Mouse (Mus musculus) retina, postnatal 7 days (tissue): ENCODE results near the gene Pole4.
"Not testable (repeated sequence)": the region's sequence is repeated elsewhere in the genome, so short reads cannot be mapped to it uniquely, and the experiment has no call there.

Experiments used
- DNase-seq: peaks from one replicate; pipeline ENCODE4 v3.0.0-alpha.2; 2012; ENCODE audit warnings: low read depth, low spot score

Gene Pole4

GRCm38 (mm10) chr6:82715253-82715652, 10.1 kb upstream of the Pole4 start:
- no peak for DNase-seq

DNA sequence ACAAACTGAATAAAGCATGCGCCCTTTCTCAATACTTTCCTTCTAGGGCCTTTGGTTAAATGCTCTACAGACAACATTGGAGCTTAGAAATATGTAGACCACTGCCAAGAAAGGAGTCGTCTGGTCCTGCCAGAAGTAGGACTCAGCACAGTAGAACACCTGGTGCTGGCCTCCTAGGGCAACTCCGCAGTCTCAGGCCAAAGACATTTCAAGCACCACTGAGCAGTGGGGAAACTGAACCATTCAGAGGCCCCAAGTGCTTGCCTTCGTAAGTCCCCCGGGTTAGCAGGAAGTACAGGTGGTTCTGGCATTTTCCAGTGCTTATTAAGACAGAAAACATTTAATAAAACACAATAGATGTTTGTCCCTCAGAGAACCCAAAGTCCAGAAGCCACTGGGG, 9.7 kb upstream of the Pole4 start:
- no peak for DNase-seq

- DNase-seq = peak; percentile 43
Measured at GRCm38 (mm10) chr6:82714243-82714642, 9.1 kb upstream of the Pole4 start.

DNA sequence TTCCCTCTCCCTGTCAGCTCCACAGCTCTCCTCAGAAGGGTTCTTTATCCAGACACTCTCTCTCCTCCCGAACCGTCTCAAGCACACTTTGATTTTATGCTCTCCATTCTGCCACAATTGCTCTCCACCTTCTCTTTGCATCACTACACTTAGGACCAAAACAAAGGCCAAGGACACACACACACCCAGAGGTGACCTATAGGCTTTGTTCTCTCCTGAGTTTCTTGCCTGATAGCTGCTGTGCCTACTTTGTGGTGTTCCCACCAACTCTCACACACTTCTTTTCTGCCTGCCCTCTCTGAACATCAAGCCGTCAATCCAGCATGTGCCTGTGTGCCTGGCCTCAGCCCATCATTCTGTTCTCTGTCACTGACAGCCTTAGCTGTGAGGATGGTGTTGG, 2.6 kb upstream of the Pole4 start:
- DNase-seq = no peak

- no peak for DNase-seq
Measured at GRCm38 (mm10) chr6:82707241-82707640, 2.1 kb upstream of the Pole4 start.

- no peak for DNase-seq
Measured at GRCm38 (mm10) chr6:82703710-82704109, 1.5 kb downstream of the Pole4 start.

DNA sequence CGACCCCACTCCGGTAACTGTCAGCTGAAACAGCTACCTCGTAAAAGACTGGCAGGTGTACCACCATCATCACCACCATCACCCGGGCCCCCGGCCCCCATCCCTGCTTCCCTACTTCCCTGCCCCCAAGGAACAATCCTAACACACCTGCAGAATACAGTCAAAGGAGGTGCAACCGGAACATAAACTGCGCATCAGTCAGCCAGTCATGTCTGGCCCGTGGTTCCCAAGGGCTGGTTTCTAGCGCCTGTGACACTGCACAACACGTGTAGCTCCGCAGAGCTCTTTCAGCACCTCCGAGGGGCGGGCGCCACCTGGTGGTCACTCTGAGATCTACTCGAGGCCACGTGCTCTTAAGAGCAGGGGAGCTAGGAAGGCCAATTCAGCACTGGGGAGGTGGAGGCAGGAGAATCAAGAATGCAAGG, 2.6 kb downstream of the Pole4 start:
- peak; percentile 66 for DNase-seq

DNA sequence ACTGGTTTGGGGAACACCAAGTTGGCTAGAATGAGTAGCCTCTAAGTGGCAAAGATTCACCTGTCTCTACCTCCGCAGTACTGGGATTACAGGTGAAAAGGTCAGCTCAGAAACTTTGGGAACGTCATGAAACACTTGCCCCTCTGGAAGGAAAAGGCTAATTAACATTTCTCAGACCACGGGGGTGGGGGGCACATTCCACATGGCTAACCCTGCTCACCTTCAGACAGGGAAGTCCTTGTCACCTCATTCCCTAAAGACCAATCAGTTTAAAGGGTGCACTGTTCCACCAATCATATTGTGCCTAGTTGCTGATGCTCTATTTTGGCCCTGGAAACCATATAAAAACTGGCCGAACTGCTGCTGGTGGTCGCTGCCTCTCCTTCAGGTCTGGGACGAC, 3.9 kb downstream of the Pole4 start:
- no peak for DNase-seq

DNA sequence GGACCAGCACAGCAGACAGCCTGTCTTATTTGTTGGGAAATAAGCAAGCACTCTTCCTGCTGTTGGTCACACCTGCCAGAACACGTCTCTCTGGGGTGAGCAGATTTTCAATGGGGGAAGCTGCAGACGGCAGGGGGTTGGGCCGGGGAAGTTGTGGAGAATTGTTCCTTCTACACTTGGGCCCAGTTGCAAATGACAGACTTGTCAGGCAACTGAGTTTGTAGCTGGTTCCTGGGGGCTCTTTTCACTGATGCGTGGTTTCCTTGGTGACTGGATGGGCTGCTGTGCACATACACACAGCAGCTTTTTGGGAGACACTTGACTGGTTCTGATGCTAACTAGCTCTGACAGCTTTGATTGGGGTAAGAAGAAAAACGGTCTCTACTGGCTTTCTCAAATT, 5.3 kb downstream of the Pole4 start:
- no peak for DNase-seq

GRCm38 (mm10) chr6:82696736-82697135, 8.4 kb downstream of the Pole4 start:
- no peak for DNase-seq

DNA sequence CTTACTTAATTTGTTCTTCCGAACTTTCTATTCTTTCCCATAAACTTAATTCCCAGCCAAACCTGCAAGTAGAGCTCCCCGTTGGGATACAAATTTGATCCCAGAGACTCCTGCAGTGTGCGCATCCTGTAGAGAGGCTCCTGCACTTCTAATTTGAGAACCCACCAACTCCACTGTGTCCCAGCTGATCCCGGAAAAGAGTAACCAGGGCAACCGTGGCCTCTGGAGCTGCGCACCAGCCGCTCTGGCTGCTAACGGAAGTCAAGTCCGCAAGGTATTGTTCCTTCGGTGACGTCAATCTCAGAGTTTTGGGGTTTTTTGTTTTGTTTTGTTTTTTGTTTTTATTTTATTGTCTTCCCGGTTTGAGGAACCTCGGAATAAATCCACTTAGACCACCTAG, 10.5 kb downstream of the Pole4 start:
- DNase-seq = no peak

- no peak for DNase-seq
Measured at GRCm38 (mm10) chr6:82689474-82689873, 15.7 kb downstream of the Pole4 start.

DNA sequence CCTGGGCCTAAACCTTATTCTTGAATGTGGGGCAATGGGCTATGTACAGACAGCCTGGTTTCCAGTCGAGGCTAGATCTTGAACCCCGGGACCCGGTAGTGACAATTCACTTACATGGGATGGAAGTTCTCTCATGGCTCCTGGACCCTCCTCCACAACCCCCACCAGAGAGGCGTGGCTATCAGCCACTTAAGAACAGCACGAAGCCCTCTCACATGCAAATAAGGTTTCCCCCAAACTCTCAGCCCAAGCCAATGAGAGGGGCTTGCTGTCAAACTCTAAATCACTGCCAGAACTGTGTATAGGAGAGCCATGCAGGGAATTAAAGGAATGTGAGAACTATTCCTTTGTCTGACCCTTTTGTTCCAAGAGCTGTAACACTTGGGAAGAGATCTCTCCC, 16.6 kb downstream of the Pole4 start:
- DNase-seq = not testable (repeated sequence)

DNA sequence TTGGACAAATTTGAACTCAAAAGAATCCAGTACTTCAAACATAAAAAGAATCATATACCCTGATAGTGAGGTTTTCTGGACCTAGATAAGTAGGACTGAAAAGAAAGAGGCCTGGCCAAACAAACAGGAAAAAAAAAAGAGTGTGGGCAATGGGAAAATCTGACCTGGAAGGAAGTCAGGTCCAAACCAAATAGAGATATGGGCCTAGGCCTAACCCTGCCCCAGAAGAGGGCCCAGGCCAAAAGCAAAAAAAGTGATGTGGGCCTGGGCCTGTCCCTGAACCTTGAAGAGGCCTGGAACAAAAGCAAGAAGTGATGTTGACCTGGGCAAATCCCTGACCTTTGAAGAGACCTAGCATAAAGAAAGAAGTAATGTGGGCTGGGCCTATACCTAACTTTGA, 21.0 kb downstream of the Pole4 start:
- DNase-seq = no peak

GRCm38 (mm10) chr6:82679286-82679685, 25.9 kb downstream of the Pole4 start:
- not testable (repeated sequence) for DNase-seq

- not testable (repeated sequence) for DNase-seq
Measured at GRCm38 (mm10) chr6:82677629-82678028, 27.5 kb downstream of the Pole4 start.

DNA sequence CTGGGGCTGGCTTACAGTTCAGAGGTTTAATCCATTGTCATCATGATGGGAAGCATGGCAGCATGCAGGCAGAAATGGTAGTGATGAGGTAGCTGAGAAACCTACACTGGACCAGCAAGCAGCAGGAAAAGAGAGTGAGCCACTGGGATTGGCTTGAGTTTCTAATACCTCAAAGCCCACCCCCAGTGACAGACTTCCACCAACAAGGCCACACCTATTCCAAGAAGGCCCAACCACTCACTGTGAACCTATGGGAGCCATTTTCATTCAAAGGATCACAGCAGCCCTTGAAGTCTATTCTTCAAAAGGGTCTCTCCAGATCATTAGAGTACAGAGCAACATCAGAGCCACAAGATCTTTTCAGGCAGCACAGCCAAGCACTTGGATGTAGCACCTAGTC, 38.7 kb downstream of the Pole4 start:
- DNase-seq = no peak

- DNase-seq = no peak
Measured at GRCm38 (mm10) chr6:82653169-82653525, 52.0 kb downstream of the Pole4 start.

DNA sequence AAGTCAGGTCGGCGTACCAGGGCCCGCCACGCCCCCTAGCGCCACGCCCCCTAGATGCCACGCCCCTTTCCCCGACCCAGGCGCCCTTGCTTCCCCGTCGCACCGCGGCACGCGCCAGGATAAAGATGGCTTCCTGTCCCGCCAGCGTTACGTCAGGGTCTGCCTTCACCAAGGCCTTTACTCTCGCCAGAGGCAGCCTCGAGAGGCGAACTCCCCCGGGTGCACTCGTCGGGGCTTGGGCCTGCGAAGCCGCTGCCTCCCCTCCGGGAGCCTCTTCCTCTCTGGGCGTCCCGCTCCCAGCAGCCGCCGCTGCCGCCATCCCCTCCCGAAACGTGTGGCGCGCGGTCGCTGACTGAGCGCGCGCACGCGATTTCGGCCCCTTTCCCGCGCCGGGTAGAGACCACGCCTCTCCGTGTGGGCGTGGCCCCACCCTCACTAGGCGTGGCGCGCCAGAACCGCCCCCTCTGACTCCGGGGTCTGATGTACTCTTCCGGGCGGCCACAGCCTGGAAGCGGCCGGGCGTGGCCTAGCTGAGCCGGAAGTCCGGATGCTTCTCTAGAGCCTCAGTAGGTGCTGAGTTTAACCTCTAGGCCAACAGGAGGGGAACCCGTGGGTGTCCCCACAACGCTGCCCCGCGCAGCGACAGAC, 52.5 kb downstream of the Pole4 start:
- DNase-seq = peak; percentile 87

GRCm38 (mm10) chr6:82649096-82649495, 56.1 kb downstream of the Pole4 start:
- DNase-seq = no peak

- no peak for DNase-seq
Measured at GRCm38 (mm10) chr6:82647940-82648655, 57.1 kb downstream of the Pole4 start.

- no peak for DNase-seq
Measured at GRCm38 (mm10) chr6:82647001-82647400, 58.2 kb downstream of the Pole4 start.

GRCm38 (mm10) chr6:82640046-82640445, 65.1 kb downstream of the Pole4 start:
- no peak for DNase-seq
